Mouse (Mus musculus): ENCODE data around the gene Pbx2. TPM values are rescaled to one million over a fixed set of nuclear protein-coding genes. Genes with fewer than 3 reads are reported as not detected.

The Pbx2 gene
- polyA plus RNA-seq (2012; ENCODE audit: low replicate concordance), result 129 and 229 TPM in 2 replicates

GRCm38 (mm10) chr17:34591029-34591993 is at the start of gene Pbx2:
Pbx2 (plus strand) TSS chr17:34591266.

GRCm38 (mm10) chr17:34564003-34564421 is 27.1 kb upstream of the Pbx2 start, which contains the start of gene Notch4:
Notch4 (plus strand) TSS chr17:34564268.

GRCm38 (mm10) chr17:34589681-34590101 is 1.4 kb upstream of the Pbx2 start, which contains the start of gene Gpsm3:
Gpsm3 (plus strand) TSS chr17:34589806.

GRCm38 (mm10) chr17:34597566-34598095 is 6.6 kb downstream of the Pbx2 start, which contains the start of gene Ager:
Ager (plus strand) TSS chr17:34597862.

GRCm38 (mm10) chr17:34603375-34604060 is 12.5 kb downstream of the Pbx2 start, which contains the start of gene Rnf5:
Rnf5 (minus strand) TSS chr17:34603690.

GRCm38 (mm10) chr17:34604061-34604508 is 13.0 kb downstream of the Pbx2 start, which contains the start of gene Agpat1:
Agpat1 (plus strand) TSS chr17:34604262.

GRCm38 (mm10) chr17:34615871-34616270 is 24.8 kb downstream of the Pbx2 start, which contains the start of gene Egfl8:
Egfl8 (minus strand) TSS chr17:34615971.

GRCm38 (mm10) chr17:34627943-34628643 is 37.0 kb downstream of the Pbx2 start, which contains the start of gene Ppt2:
Ppt2 (minus strand) TSS chr17:34628510.

GRCm38 (mm10) chr17:34629221-34629751 is 38.2 kb downstream of the Pbx2 start, which contains the start of gene Prrt1:
Prrt1 (plus strand) TSS chr17:34629533.

GRCm38 (mm10) chr17:34644608-34645007 is 53.5 kb downstream of the Pbx2 start, which contains the start of gene Fkbpl:
Fkbpl (plus strand) TSS chr17:34644764.

Other genes with a start within 250 kb of the Pbx2 start
- 1.8 and 2.0 TPM in 2 replicates for gene Btnl2, start 236.4 kb upstream of the Pbx2 start, polyA plus RNA-seq (2012; ENCODE audit: low replicate concordance)
- not detected in 2 replicates for gene Btnl1, start 214.1 kb upstream of the Pbx2 start, polyA plus RNA-seq (2012; ENCODE audit: low replicate concordance)
- gene BC051142, start 192.4 kb upstream of the Pbx2 start, polyA plus RNA-seq (2012; ENCODE audit: low replicate concordance), result 0.70 and 1.7 TPM in 2 replicates
- gene Btnl4, start 113.9 kb upstream of the Pbx2 start, polyA plus RNA-seq (2012; ENCODE audit: low replicate concordance), result 0.16 and 0.49 TPM in 2 replicates
- gene Btnl6, start 73.9 kb upstream of the Pbx2 start, polyA plus RNA-seq (2012; ENCODE audit: low replicate concordance), result not detected in 2 replicates
- gene Notch4, start 27.0 kb upstream of the Pbx2 start, polyA plus RNA-seq (2012; ENCODE audit: low replicate concordance), result 7.8 and 33.6 TPM in 2 replicates
- 701 and 1,475 TPM in 2 replicates for gene Gpsm3, start 1.5 kb upstream of the Pbx2 start, polyA plus RNA-seq (2012; ENCODE audit: low replicate concordance)
- gene Ager, start 6.6 kb downstream of the Pbx2 start, polyA plus RNA-seq (2012; ENCODE audit: low replicate concordance), result 6.8 and 13.6 TPM in 2 replicates
- gene Rnf5, start 12.4 kb downstream of the Pbx2 start, polyA plus RNA-seq (2012; ENCODE audit: low replicate concordance), result 44.1 and 76.3 TPM in 2 replicates
- 143 and 230 TPM in 2 replicates for gene Agpat1, start 13.0 kb downstream of the Pbx2 start, polyA plus RNA-seq (2012; ENCODE audit: low replicate concordance)
- gene Egfl8, start 24.7 kb downstream of the Pbx2 start, polyA plus RNA-seq (2012; ENCODE audit: low replicate concordance), result 1.2 and 1.3 TPM in 2 replicates
- gene Ppt2, start 37.2 kb downstream of the Pbx2 start, polyA plus RNA-seq (2012; ENCODE audit: low replicate concordance), result 77.8 and 82.6 TPM in 2 replicates
- 13.3 and 35.6 TPM in 2 replicates for gene Prrt1, start 38.3 kb downstream of the Pbx2 start, polyA plus RNA-seq (2012; ENCODE audit: low replicate concordance)
- 3.7 and 4.4 TPM in 2 replicates for gene Fkbpl, start 53.5 kb downstream of the Pbx2 start, polyA plus RNA-seq (2012; ENCODE audit: low replicate concordance)
- 177 and 309 TPM in 2 replicates for gene Atf6b, start 55.9 kb downstream of the Pbx2 start, polyA plus RNA-seq (2012; ENCODE audit: low replicate concordance)
- 0.28 and 0.68 TPM in 2 replicates for gene Tnxb, start 79.3 kb downstream of the Pbx2 start, polyA plus RNA-seq (2012; ENCODE audit: low replicate concordance)
- 1.6 and 2.8 TPM in 2 replicates for gene C4b, start 152.6 kb downstream of the Pbx2 start, polyA plus RNA-seq (2012; ENCODE audit: low replicate concordance)
- gene Cyp21a1, start 213.3 kb downstream of the Pbx2 start, polyA plus RNA-seq (2012; ENCODE audit: low replicate concordance), result 0.26 and 0.85 TPM in 2 replicates
- gene Stk19, start 245.7 kb downstream of the Pbx2 start, polyA plus RNA-seq (2012; ENCODE audit: low replicate concordance), result 35.1 and 41.2 TPM in 2 replicates
- 64.7 and 107 TPM in 2 replicates for gene Dxo, start 245.8 kb downstream of the Pbx2 start, polyA plus RNA-seq (2012; ENCODE audit: low replicate concordance)